Mouse (Mus musculus): ENCODE results near the gene Selenot.
"Not testable (repeated sequence)": the region's sequence is repeated elsewhere in the genome, so short reads cannot be mapped to it uniquely, and the experiment has no call there.

Gene Selenot

GRCm38 (mm10) chr3:58576137-58577066, at the start of gene Selenot:
Selenot (plus strand) TSS chr3:58576636.
- DNase-seq (ENCODE audit: inconsistent ontology term): peak; percentile 96

- no peak for DNase-seq (ENCODE audit: inconsistent ontology term)
These were observed 39.9 kb upstream of the Selenot start for GRCm38 (mm10) chr3:58536573-58536972.

- DNase-seq (ENCODE audit: inconsistent ontology term): no peak
These were observed 24.2 kb upstream of the Selenot start for GRCm38 (mm10) chr3:58552001-58552811.

GRCm38 (mm10) chr3:58556649-58557048, 19.8 kb upstream of the Selenot start:
- DNase-seq (ENCODE audit: inconsistent ontology term): peak; percentile 34

GRCm38 (mm10) chr3:58559887-58560286, 16.5 kb upstream of the Selenot start:
- DNase-seq (ENCODE audit: inconsistent ontology term): no peak

GRCm38 (mm10) chr3:58561437-58561836, 15.0 kb upstream of the Selenot start:
- DNase-seq (ENCODE audit: inconsistent ontology term): peak; percentile 93

GRCm38 (mm10) chr3:58570821-58571220, 5.6 kb upstream of the Selenot start:
- no peak for DNase-seq (ENCODE audit: inconsistent ontology term)

GRCm38 (mm10) chr3:58577067-58577503, 649 bp downstream of the Selenot start:
- peak; percentile 69 for DNase-seq (ENCODE audit: inconsistent ontology term)

GRCm38 (mm10) chr3:58577506-58578050, 1.1 kb downstream of the Selenot start:
- peak; percentile 36 for DNase-seq (ENCODE audit: inconsistent ontology term)

GRCm38 (mm10) chr3:58581530-58581929, 5.1 kb downstream of the Selenot start:
- no peak for DNase-seq (ENCODE audit: inconsistent ontology term)

- DNase-seq (ENCODE audit: inconsistent ontology term): no peak
These were observed 5.9 kb downstream of the Selenot start for GRCm38 (mm10) chr3:58582297-58582696.

- no peak for DNase-seq (ENCODE audit: inconsistent ontology term)
These were observed 6.5 kb downstream of the Selenot start for GRCm38 (mm10) chr3:58582788-58583426.

- DNase-seq (ENCODE audit: inconsistent ontology term): not testable (repeated sequence)
These were observed 14.1 kb downstream of the Selenot start for GRCm38 (mm10) chr3:58590544-58590943.

GRCm38 (mm10) chr3:58592666-58593065, 16.2 kb downstream of the Selenot start:
- DNase-seq (ENCODE audit: inconsistent ontology term): not testable (repeated sequence)

GRCm38 (mm10) chr3:58593623-58594022, 17.2 kb downstream of the Selenot start:
- no peak for DNase-seq (ENCODE audit: inconsistent ontology term)

GRCm38 (mm10) chr3:58608506-58608905, 32.1 kb downstream of the Selenot start:
- DNase-seq (ENCODE audit: inconsistent ontology term): no peak

GRCm38 (mm10) chr3:58609985-58610384, 33.5 kb downstream of the Selenot start:
- no peak for DNase-seq (ENCODE audit: inconsistent ontology term)

- DNase-seq (ENCODE audit: inconsistent ontology term): no peak
These were observed 44.6 kb downstream of the Selenot start for GRCm38 (mm10) chr3:58621066-58621465.

- no peak for DNase-seq (ENCODE audit: inconsistent ontology term)
These were observed 46.4 kb downstream of the Selenot start for GRCm38 (mm10) chr3:58622665-58623394.

- DNase-seq (ENCODE audit: inconsistent ontology term): no peak
These were observed 48.5 kb downstream of the Selenot start for GRCm38 (mm10) chr3:58624981-58625380.

- DNase-seq (ENCODE audit: inconsistent ontology term): no peak
These were observed 55.3 kb downstream of the Selenot start for GRCm38 (mm10) chr3:58631693-58632092.

Measured in Muller cell, postnatal 12 days (primary cell).